Mouse (Mus musculus) embryonic facial prominence, embryonic 14.5 days (tissue): ENCODE measurements around the gene Lax1. TPM values are rescaled to one million over a fixed set of nuclear protein-coding genes. Genes with fewer than 3 reads are reported as not detected.
"Not testable (repeated sequence)": the region's sequence is repeated elsewhere in the genome, so short reads cannot be mapped to it uniquely, and the experiment has no call there.

ENCODE experiments used
- ATAC-seq: fragments of 200-750 bp; cut with Nextera tagmentation; 2 replicates; pipeline ENCODE4 v1.8.0; 2017; ENCODE audit warnings: low read depth, moderate number of reproducible peaks, moderate TSS enrichment
- DNase-seq: peaks from one replicate; pipeline ENCODE4 v3.0.0-alpha.2; 2015; ENCODE audit warnings: low spot score
- H3K27ac ChIP-seq: fragments of 300-500 bp; sonication (generic); replicated peaks from 2 replicates; pipeline ENCODE4 v1.5.1; 2014; ENCODE audit warnings: low read depth, mild to moderate bottlenecking, low read length, moderate library complexity
- H3K27me3 ChIP-seq: fragments of 300-500 bp; sonication (generic); replicated peaks from 2 replicates; pipeline ENCODE4 v1.6.1; 2014; ENCODE audit warnings: low read length; ENCODE audit not compliant: control insufficient read depth, insufficient read depth
- H3K36me3 ChIP-seq: fragments of 300-500 bp; sonication (generic); 2 replicates; pipeline ENCODE4 v1.6.1; 2014; ENCODE audit warnings: low read length, mixed read lengths; ENCODE audit not compliant: control insufficient read depth, insufficient read depth
- H3K4me1 ChIP-seq: fragments of 300-500 bp; sonication (generic); 2 replicates; pipeline ENCODE4 v1.6.1; 2014; ENCODE audit warnings: antibody characterized with exemption, low read length; ENCODE audit not compliant: control insufficient read depth, insufficient read depth
- H3K4me2 ChIP-seq: fragments of 300-500 bp; sonication (generic); 2 replicates; pipeline ENCODE4 v1.6.1; 2014; ENCODE audit warnings: low read depth, mild to moderate bottlenecking, low read length, moderate library complexity, mixed read lengths
- H3K4me3 ChIP-seq: fragments of 300-500 bp; sonication (generic); 2 replicates; pipeline ENCODE4 v1.5.1; 2014; ENCODE audit warnings: low read depth, mild to moderate bottlenecking, low read length
- H3K9ac ChIP-seq: fragments of 300-500 bp; sonication (generic); 2 replicates; pipeline ENCODE4 v1.6.1; 2014; ENCODE audit warnings: low read depth, mild to moderate bottlenecking, low read length, moderate library complexity, mixed read lengths
- H3K9me3 ChIP-seq: fragments of 300-500 bp; sonication (generic); 2 replicates; pipeline ENCODE4 v1.6.1; 2016; ENCODE audit warnings: low read length; ENCODE audit not compliant: control insufficient read depth
- WGBS: fragments of 180-500 bp; shearing (Covaris S2); extraction: QIAGEN DNeasy Blood & Tissue Kit; methylation state at CpG from one replicate; pipeline ENCODE4 v1.1.7; 2014; 5-methylcytosine and 5-hydroxymethylcytosine counted together
- polyA plus RNA-seq: library from polyadenylated mRNA; unstranded; fragments of >200 nt; fragmentation: Nextera tagmentation; extraction: Ambion mirVana; gene quantifications from 2 replicates; pipeline ENCODE4 v1.2.1, GENCODE M21; 2014

Gene Lax1
- polyA plus RNA-seq, 1 experiment from 2014 or later: 0.11 TPM

DNA sequence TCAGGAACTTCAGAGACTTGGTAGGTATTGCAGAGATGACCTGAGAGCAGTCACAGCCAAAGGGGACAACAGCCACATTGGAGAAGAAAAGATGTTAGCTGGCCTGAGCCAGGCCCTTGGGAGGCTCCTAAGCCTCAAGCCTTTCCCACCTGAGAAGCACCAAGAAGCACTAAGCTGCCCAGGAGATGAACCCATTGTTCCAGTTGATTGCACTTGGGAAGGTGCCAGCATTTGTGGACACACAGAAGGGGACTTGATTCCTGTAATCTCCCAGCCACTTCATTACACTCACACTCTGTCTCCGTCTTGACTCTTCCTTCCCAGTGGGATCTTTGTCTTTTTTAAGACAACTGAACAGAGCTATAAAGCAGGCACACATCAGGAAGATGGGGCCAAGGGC lies 25.3 kb upstream of the Lax1 start:
- no peaks in the 10 kb centered on the region for H3K27me3 ChIP-seq
- no peak overlapping the region for H3K27ac ChIP-seq
- H3K4me1 ChIP-seq: peaks cover 20% of the 10 kb centered on the region; the same call in 1 of the 2 replicates
- no peak overlapping the region for H3K4me3 ChIP-seq
- 64% methylated on average over 1 of the region's 1 CpGs for WGBS
- H3K4me2 ChIP-seq: no peak overlapping the region
- ATAC-seq (no peak), DNase-seq (no peak)
- H3K9me3 ChIP-seq: no peaks in the 10 kb centered on the region
- peaks cover 32% of the 10 kb centered on the region for H3K36me3 ChIP-seq
- no peak overlapping the region for H3K9ac ChIP-seq

DNA sequence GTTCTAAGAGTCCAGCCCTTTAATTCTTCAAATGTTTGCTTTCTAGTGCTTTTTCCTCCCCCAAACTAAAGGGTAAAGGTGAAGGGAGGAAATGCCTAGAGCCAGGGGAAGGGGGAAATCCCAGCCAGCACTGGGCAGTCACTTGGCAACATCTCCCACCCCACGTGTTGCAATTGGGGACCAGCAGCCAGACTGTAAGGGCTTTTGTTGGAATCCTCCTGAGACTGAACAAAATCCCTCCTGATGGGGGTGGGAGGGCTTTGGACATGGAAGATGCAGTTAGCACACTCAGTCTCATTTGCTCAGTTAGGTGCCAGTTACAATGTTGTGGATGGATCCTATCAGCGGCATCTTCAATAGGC lies 23.1 kb upstream of the Lax1 start:
- no peak overlapping the region for H3K4me3 ChIP-seq
- no peak overlapping the region for H3K27ac ChIP-seq
- DNase-seq (peak; percentile 35), ATAC-seq (no peak)
- no peaks in the 10 kb centered on the region for H3K9me3 ChIP-seq
- no peaks in the 10 kb centered on the region for H3K27me3 ChIP-seq
- H3K4me1 ChIP-seq: peaks cover 20% of the 10 kb centered on the region; the same call in 1 of the 2 replicates
- WGBS: 29% methylated on average over 2 of the region's 2 CpGs
- peaks cover 37% of the 10 kb centered on the region for H3K36me3 ChIP-seq
- H3K4me2 ChIP-seq: no peak overlapping the region
- no peak overlapping the region for H3K9ac ChIP-seq

DNA sequence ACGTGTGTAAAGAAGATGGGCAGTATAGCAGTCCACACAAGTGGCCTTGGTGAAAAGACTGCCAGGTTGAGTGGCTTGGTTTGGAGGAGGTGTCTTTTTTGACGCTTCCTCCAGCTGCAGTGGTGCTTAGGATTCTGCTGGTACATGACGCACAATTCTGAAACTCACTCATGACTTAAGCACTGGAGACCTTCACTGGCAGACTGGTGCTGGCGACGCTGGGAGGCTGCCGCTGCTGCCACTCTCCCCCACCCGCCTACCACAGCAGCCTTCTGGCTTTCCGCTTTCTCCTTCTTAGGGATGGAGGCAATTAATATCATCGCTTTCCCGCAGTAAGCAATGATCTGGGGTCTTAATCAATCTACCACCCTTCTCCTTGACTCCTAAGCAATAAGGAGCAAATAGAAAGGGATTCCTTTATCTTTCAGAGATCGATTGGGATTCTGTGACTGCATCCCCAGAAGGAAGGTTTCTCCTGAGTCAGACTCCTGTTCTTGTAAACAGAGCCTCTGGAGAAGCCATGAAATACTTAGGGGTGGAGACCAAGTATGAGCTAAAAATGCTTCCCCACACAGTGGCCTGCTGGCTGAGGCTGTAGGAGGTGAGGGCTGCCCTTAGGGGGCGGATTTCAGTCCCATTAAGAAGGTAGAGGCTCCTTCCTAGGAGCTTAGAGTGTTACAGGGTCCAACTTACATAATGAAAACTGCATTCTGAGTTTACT lies 22.5 kb upstream of the Lax1 start:
- 38% methylated on average over 12 of the region's 12 CpGs for WGBS
- Histone ChIP-seq H3K4me3 (no peak overlapping the region), H3K36me3 (peaks cover 37% of the 10 kb centered on the region), H3K27ac (no peak overlapping the region), H3K9me3 (no peaks in the 10 kb centered on the region), H3K9ac (no peak overlapping the region), H3K27me3 (no peaks in the 10 kb centered on the region), H3K4me2 (no peak overlapping the region), H3K4me1 (peaks cover 20% of the 10 kb centered on the region; the same call in 1 of the 2 replicates)
- ATAC-seq (no peak), DNase-seq (no peak)

DNA sequence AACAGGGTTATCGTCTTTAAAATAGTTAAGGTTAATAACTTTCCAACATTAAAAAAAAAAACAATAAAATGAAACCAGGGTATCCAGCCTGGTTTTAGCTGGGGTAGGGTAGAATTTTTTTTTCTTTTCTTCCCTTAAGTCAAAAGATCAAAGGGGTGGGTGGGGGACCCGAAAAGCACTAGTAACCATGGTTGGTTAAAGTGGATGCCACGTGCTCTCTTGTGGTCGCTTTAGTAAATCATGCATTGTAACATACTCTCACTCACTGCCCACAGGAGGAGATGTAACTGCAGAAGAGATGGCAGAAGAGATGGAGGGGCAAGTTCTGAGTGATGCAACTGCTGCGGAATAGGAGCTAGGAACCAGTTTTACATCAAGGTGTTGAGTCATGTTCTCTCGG lies 21.5 kb upstream of the Lax1 start:
- Histone ChIP-seq H3K4me1 (peaks cover 20% of the 10 kb centered on the region; the same call in 1 of the 2 replicates), H3K27me3 (no peaks in the 10 kb centered on the region), H3K4me3 (no peak overlapping the region), H3K9ac (no peak overlapping the region), H3K36me3 (peaks cover 43% of the 10 kb centered on the region), H3K4me2 (no peak overlapping the region), H3K27ac (no peak overlapping the region), H3K9me3 (no peaks in the 10 kb centered on the region)
- peak; percentile 30 for DNase-seq
- 37% methylated on average over 6 of the region's 6 CpGs for WGBS
- ATAC-seq: no peak

DNA sequence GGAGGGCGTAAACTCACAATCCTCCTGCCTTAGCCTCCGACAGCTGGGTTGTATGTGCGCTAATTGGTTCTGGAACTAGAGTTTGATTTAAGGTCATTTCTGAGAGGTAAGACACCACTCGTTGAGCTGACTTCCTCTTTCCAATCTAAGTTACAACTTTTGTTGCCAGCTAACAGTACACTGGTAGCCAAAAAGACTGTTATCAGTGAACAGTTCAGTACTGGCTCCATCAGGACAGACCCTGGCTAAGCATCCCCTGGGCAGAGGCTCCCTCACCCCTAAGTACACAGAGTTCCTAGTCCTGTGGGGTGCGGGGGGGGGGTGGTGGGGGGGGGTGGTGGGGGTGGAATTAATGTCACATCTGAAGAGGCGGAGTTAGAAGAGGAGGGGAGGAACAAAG lies 21.0 kb upstream of the Lax1 start:
- 59% methylated on average over 5 of the region's 6 CpGs for WGBS
- H3K36me3 ChIP-seq: peaks cover 48% of the 10 kb centered on the region
- H3K27ac ChIP-seq: no peak overlapping the region
- H3K27me3 ChIP-seq: no peaks in the 10 kb centered on the region
- H3K9ac ChIP-seq: no peak overlapping the region
- ATAC-seq (no peak), DNase-seq (no peak)
- peaks cover 20% of the 10 kb centered on the region; the same call in 1 of the 2 replicates for H3K4me1 ChIP-seq
- no peak overlapping the region for H3K4me2 ChIP-seq
- no peaks in the 10 kb centered on the region for H3K9me3 ChIP-seq
- no peak overlapping the region for H3K4me3 ChIP-seq

DNA sequence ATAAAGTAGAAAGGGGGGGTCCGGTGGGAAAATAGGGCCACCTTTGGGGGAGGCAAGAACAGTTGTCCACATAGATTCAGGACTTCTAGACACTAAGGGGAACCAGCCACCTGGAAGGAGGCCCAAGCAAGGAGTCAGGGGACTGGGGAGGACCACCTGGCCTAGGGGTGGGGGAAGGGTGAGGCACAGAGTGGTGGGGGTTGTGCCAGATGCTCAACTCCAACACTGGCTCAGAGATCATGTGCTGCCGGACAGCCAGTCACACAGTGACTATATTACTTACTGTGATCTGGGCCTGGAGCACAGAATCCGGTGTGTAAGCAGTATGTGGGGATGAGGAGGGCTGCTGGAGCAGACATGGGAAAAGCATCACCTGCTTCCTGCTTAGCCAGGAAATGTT lies 19.4 kb upstream of the Lax1 start:
- Histone ChIP-seq H3K9ac (no peak overlapping the region), H3K4me3 (no peak overlapping the region), H3K36me3 (peaks cover 43% of the 10 kb centered on the region), H3K4me1 (peaks cover 20% of the 10 kb centered on the region; the same call in 1 of the 2 replicates), H3K27me3 (no peaks in the 10 kb centered on the region), H3K9me3 (no peaks in the 10 kb centered on the region), H3K27ac (no peak overlapping the region), H3K4me2 (no peak overlapping the region)
- ATAC-seq (no peak), DNase-seq (no peak)
- WGBS: 71% methylated on average over 3 of the region's 3 CpGs

DNA sequence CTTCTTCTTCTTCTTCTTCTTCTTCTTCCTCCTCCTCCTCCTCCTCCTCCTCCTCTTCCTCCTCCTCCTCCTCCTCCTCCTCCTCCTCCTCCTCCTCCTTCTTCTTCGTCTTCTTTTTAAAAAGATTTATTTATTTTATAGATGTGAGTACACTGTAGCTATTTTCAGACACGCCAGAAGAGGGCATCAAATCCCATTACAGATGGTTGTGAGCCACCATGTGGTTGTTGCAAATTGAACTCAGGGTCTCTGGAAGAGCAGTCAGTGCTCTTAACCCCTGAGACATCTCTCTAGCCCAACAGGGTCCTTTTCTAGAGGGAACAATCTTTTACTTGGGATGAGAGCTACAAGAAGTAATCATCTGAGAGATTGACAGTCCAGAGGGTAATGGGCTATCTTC lies 11.9 kb upstream of the Lax1 start:
- not testable (repeated sequence) for H3K27me3 ChIP-seq, H3K9ac ChIP-seq, H3K4me1 ChIP-seq, H3K27ac ChIP-seq, ATAC-seq, H3K9me3 ChIP-seq, DNase-seq, H3K4me3 ChIP-seq, H3K4me2 ChIP-seq
- peaks cover 15% of the 10 kb centered on the region for H3K36me3 ChIP-seq
- 22% methylated on average over 1 of the region's 2 CpGs for WGBS

DNA sequence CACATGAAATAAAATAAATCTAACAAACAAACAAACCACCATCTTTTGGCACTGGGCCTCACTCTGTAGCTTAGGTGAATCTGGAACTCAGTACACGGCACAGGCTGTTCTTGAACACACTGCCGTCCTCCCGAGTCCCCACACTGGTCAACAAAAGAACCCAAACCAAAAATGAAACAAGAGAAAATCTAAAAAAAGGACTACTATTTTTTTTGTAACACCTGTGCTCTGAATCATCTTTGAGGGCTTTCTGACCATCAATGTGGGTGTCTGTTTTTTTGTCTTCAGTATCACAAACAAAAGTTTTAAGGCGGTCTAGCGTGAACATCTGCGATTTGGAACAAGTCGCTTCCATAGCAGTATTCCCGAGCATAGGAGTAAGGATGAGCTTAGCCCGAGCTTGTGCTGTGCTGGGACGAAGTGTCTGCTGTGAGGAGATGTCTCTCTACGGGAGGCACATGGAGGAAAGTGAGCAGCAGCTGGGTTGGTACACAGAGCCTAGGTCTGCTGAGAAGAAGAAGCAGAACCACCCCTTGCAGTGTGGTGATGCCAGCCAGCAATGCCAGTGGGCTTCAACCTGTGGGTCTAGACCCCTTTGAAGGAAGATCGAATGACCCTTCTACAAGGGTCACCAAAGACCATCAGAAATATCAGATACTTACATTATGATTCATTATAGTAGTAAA lies 8.2 kb upstream of the Lax1 start:
- WGBS: 93% methylated on average over 12 of the region's 12 CpGs
- ATAC-seq (no peak), DNase-seq (no peak)
- Histone ChIP-seq H3K27ac (no peak overlapping the region), H3K27me3 (no peaks in the 10 kb centered on the region), H3K4me2 (no peak overlapping the region), H3K9me3 (no peaks in the 10 kb centered on the region), H3K4me1 (peaks cover 22% of the 10 kb centered on the region), H3K4me3 (no peak overlapping the region), H3K9ac (no peak overlapping the region), H3K36me3 (no peaks in the 10 kb centered on the region)

DNA sequence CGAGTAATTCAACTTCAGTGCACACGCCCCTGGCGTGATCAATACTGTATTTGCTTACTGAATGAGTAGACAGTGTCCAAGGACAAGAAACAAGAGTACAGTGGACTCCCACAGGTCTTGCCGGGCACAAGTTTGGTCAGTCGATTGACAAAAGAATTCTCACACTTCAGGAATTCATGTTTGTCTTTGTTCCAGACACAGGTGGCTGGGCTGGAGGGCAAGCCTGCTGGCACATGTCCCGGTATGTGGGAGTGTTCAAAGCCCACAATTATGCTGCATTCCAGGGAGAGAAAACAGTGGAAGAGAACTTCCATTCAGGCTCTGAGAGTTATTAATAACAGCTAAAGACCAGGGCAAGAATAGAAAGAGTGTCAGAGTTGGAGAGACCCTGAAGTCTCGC lies 6.0 kb upstream of the Lax1 start:
- Histone ChIP-seq H3K27me3 (no peaks in the 10 kb centered on the region), H3K9me3 (no peaks in the 10 kb centered on the region), H3K4me3 (no peak overlapping the region), H3K9ac (no peak overlapping the region; the same call in 1 of the 2 replicates), H3K4me1 (peaks cover 22% of the 10 kb centered on the region), H3K36me3 (no peaks in the 10 kb centered on the region), H3K4me2 (no peak overlapping the region), H3K27ac (peak overlapping the region; percentile 80)
- WGBS: 13% methylated on average over 7 of the region's 7 CpGs
- ATAC-seq (peak; percentile 80), DNase-seq (peak; percentile 93)
